Mouse (Mus musculus) mouse embryonic stem cell (cell line): ENCODE measurements around the gene Phlda3.

Source experiments
- in situ Hi-C, 2 experiments: fragments of 300-500 bp; cut with MboI; formaldehyde crosslinking; loops; 1 replicate in 1 of 2; 3 replicates in 1 of 2; pipeline ENCODE4 v1.14.3; 2019 to 2020; ENCODE audit warnings: low sequenced_read_pairs in 2 of 2, low pct_unique_long_range_greater_than_20kb in 1 of 2, mixed read lengths in 1 of 2; ENCODE audit not compliant: unreplicated experiment in 1 of 2

Phlda3 gene

DNA sequence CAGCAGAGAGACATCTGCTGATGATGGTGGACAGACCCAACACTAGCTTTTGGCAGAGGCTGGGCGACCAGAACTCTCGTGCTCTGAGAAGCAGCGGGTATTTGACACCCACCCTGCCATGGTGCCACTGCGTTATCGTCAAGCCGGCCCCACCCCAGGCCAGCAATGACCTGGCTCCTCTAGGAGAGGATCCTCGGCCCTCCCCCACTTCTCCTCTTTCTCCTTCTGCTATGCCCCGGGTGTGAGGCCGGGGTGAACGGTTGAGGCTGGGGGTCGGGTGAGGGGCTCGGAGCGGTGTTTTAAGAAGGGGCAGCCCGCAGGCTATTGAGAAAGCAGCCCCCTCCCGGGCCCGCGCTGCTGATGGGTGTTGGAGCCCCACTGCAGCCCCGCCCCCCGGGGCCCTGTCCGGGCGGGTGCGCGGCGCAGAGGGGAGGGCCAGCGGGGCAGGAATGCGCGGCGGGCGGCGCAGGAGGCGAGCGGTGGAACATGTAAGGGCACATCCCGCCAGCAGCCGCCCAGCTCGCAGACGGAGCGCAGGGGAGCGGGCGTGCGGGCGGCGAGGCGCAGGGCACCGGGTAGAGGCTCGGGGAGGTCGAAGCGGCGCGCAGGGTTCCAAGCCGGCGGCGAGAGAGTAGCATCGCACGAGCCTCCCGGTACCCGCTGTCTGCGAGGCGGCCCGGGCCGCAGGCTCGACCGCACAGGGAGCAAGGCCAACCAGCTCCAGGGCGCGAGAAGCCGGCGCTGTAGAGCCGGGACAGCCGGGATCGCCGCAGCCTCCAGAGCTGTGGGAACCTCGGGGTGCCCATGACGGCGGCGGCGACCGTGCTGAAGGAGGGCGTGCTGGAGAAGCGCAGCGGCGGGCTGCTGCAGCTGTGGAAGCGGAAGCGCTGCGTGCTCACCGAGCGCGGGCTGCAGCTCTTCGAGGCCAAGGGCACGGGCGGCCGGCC is at the start of gene Phlda3:
TSS of gene Phlda3 (plus strand) at position 475 of the 947 bp plus-strand sequence.
- in situ Hi-C loops, result no loop called here

DNA sequence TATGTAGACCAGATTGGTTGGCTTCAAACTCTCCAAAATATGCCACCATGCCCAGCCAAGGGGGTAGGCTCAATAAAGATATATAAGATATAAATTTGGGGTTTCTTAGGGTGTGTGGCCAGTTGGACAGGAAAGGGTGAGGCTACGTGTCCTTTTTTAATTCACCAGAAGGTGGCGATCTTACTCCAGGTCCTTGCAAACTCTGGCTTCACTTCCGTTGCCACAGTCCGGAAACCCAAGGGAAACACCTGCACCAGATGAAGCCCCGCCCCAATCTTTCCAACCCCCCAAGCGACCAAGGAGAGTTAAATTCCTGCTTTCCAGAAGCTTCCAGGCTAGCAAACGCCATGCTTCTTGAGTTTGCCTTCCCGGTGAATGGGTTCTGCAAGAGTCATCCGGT is 46.4 kb upstream of the Phlda3 start:
- in situ Hi-C loops, result loop anchor here in 1 of 2 experiments (5.0 kb wide), 1 partner anchor 33 kb away; no protein-coding TSS in a partner anchor

DNA sequence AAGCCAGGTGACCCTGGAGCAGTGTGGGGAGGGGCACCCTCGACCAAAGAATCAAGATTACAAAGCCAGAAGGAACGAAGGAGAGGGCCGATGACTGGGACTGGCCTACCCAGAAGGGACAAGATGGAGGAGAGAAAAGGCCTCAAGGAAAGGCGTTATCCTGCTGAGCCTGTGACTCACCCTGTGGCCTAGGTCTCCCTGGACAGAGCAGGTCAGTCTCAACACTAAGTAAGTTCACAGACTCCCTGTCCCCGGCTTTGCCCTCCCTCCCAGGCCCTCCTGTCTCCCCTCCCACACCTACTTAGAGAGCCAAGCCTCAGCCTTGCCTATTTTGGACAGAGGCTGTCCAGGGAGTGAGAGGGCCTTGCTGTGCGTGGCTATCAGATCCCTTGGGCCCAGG is 45.9 kb upstream of the Phlda3 start, which contains the start of gene Csrp1:
TSS of gene Csrp1 (plus strand) at position 79 of the 400 bp plus-strand sequence.
- in situ Hi-C loops, result loop anchor here in 1 of 2 experiments (5.0 kb wide), 2 partner anchors 32 to 67 kb away; no protein-coding TSS in a partner anchor

- in situ Hi-C loops, result loop anchor here in 1 of 2 experiments (5.0 kb wide), 1 partner anchor 64 kb away; no protein-coding TSS in a partner anchor
Observed at GRCm38 (mm10) chr1:135723016-135723415, 42.9 kb upstream of the Phlda3 start.

DNA sequence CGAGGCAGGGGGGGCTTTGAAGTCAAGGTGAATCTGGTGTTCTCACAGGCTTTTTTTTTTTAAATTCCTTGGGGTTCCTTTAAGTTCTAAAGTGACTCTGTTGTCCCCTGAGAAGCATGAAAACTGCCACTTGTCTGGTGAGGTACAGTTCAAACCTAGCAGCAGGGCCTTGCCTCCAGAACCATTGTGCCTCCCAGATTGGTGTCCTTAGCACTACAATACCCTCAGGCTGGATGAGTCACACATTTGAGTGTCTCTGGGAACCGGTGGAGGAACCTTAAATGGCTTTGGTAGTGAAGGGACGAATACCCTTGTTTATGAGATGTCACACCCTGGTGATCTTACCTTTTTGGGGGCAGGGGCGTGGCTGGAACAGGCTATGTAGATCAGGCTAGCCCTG is 41.8 kb upstream of the Phlda3 start:
- in situ Hi-C loops, result loop anchor here in 1 of 2 experiments (5.0 kb wide), 1 partner anchor 63 kb away; no protein-coding TSS in a partner anchor

GRCm38 (mm10) chr1:135725324-135725723 is 40.6 kb upstream of the Phlda3 start:
- in situ Hi-C loops, result no loop called here

- in situ Hi-C loops, result no loop called here
Observed at GRCm38 (mm10) chr1:135725936-135726335, 40.0 kb upstream of the Phlda3 start.

GRCm38 (mm10) chr1:135728631-135729366 is 37.1 kb upstream of the Phlda3 start:
- in situ Hi-C loops, result no loop called here

GRCm38 (mm10) chr1:135729367-135729713 is 36.6 kb upstream of the Phlda3 start:
- in situ Hi-C loops, result no loop called here

DNA sequence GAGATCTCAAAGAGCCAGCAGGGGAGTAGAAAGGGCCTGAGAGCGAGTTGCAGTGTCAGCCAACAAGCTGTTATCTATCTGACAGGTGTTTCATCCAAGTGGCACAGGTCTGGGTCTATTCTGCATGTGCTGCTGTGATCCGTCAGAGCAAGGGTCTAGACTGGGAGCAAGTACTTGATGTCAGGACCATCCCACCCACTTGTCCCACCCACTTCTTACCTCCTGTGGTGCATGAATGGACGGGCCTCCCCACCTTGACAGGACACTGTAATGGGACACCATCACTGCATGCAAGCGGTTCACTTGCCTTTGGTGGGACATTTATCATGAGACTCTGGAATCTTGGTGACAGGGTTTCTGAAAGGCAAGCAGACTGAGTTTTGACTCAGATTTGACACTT is 36.1 kb upstream of the Phlda3 start:
- in situ Hi-C loops, result no loop called here

- in situ Hi-C loops, result no loop called here
Observed at GRCm38 (mm10) chr1:135730296-135730695, 35.6 kb upstream of the Phlda3 start.

GRCm38 (mm10) chr1:135731393-135731792 is 34.5 kb upstream of the Phlda3 start:
- in situ Hi-C loops, result no loop called here

DNA sequence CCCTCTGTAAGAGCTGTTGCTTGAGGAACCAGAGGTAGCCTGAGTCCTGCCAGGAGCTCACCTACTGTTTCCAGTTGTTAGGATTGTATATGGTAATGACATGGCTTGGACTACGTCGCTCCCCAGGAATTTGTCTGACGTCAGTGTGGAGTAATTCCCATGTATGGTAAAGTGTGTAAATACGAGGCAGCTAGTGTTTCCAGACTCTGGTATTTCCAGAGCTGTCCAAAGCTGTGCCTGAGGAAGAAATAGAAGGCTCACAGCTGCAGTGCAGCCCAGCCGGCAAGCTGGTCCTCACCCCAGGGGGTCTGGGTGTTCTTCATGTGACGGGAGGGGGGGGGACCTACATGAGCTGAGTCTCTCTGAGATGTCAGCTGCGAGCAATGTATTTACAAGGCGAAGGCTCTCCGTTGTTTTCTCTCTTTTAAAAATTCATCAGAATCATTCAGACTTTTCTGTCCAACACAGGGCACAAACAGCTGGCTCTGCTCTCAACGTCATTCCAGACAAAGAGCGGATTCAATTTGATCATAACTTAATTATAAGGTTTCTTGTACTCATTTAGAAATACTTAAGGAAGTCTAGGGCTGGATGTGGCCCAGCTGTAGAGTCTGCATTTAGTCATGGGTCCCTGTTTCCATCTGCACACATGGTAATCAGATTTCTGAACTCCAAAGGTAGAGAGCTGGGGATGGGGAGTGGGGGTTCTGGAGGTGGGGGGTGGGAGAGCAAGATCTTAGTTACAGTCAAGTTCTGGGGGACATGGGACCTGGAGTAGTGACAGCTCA is 33.8 kb upstream of the Phlda3 start:
- in situ Hi-C loops, result no loop called here

DNA sequence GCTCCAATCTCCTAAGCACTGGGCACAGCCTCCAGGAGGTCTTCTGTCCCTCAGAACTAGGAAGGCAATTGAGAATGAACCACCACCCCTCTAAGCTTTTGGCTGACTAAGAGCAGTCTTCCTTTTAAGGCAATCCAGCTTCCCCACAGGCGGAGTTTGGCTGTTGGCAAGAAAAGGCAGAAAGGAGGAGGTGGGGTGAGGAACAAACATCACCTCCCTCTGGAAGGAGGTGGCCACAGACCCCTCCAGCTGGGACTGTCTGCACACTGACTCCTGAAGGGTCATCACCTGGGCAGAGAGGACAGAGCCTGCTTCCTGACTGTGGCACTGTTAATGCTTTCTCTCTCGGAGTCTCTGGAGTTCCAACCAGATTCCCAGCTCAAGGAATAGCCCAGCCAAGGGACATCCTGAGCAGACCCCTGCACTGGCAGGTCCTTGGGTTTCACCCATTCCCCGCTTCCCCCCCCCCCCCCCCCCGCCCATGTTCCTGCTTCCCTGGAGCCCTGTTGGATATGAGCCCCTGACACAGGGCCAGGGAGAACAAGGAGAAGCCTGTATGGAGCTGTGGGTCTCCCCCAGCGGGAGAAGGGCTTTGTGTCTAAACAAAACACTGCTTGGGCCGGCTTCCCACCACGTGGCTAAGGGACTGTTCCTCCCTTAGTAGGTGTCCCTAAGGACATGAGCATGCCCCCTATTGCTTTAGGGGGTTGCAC is 31.5 kb upstream of the Phlda3 start:
- in situ Hi-C loops, result no loop called here

DNA sequence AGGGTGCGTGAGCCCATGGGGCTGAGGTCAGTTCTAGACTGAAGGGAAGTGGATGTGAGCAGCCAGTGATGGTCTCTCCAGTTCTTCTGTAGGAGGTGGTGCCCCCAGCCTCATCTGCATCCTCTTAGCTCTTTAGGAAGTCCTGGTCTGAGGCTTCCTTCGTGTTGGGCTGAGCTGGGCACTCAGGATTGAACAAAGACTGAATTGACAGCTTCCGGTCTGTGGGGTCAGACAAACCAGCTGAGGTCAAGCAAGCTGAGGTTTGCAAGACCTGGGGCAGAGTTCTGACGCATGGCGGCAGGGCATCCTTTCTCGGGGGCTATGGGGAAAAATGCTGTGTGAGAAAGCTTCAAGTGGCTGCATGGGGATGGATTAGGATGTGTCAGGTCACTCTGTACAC is 30.5 kb upstream of the Phlda3 start:
- in situ Hi-C loops, result no loop called here

DNA sequence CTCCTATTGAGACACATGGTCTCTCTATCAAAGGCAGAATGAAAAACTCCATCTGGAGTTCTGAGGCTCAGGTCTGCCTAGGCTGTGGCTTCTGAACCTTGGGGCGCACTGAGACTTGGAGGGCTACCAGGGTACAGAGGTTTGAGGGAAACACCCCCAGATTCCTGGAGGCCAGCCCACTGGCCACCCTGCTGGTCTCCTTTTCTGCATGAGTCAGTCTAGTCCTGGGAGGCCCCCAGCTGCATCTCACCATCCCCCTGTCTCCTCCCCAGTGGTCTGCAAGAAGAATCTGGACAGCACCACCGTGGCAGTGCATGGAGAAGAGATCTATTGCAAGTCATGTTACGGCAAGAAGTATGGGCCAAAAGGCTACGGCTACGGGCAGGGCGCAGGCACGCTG is 20.9 kb upstream of the Phlda3 start:
- in situ Hi-C loops, result no loop called here

DNA sequence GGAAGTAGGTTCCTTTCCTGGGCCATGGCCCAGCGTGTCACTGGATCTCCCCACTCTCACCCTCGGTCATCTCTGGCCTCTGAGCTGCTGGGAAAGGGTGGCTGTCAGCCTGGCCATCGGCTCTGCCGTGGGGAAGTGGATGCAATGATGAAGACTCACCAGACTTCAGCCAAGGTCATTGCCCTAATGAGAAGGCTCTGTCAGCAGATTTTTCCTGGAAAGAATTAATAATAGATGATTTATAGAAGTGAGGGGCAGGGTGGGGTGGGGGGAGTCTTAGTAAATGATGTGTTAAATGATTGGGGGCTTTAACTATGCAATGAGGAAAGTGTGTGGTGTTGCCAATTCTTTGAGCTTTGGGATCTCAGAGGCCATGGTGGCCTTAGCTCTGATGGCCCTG is 19.7 kb upstream of the Phlda3 start:
- in situ Hi-C loops, result no loop called here
